In the genomic region with DNA sequence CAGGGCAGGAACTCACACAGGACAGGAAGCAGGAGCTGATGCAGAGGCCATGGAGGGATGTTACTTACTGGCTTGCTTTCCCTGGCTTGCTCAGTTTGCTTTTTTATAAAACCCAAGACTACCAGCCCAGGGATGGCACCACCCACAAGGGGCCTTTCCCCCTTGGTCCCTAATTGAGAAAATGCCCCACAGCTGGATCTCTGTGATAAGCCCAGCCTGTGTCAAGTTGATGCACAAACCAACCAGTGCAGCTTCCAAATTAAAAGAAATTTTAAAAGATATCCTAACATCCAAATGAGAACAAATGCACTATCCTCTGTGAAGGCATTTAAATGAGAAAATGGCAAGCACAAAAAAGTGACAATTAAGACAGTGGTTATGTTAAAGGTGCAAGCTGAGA, we compare ENCODE assay signal across 32 mouse cellular contexts.
DNase-seq lines count a peak whose midpoint lies in the region; ATAC-seq and TF ChIP-seq lines count a peak whose summit lies in the region.
"Had no signal": no experiment of that assay in that cellular context is flagged by ENCODE, and none has a peak within 500 bp of the region (broad histone marks: within the 10 kb centered on the region; RNA-seq: fewer than 3 reads in every experiment).

No protein-coding gene starts in this region.

- H3K79me2 ChIP-seq in MEL (ENCODE audit: control insufficient read depth, insufficient read depth, low read length, poor library complexity), result no peaks in the 10 kb centered on the region; the same call in none of the 2 replicates

- TF ChIP-seq EP300 in MEL (IDR thresholded peaks at IDR 0.05; ENCODE audit: low read depth in 1 of 2, low read length in 2 of 2), result no peak
- TF ChIP-seq EP300 in liver, postnatal 0 days (IDR thresholded peaks at IDR 0.05; ENCODE audit: low read depth), result peak; percentile 66

- H3K4me3 ChIP-seq in MEL (ENCODE audit: control insufficient read depth in 1 of 2, insufficient read depth in 1 of 2, low read depth in 2 of 2, low read length in 2 of 2), result no peak overlapping the region
- peak overlapping the region; percentile 33 for H3K4me3 ChIP-seq in liver, embryonic 12.5 days
- H3K4me3 ChIP-seq in liver, postnatal 0 days (ENCODE audit: low read depth, low read length), result no peak overlapping the region
- no peak overlapping the region for H3K4me3 ChIP-seq in midbrain, embryonic 16.5 days (ENCODE audit: low read depth, low read length)
- H3K4me3 ChIP-seq: embryonic facial prominence, embryonic 13.5 days; forebrain, embryonic 13.5 days; heart, embryonic 10.5 days; heart, embryonic 15.5 days; hindbrain, embryonic 12.5 days; intestine, embryonic 15.5 days; megakaryocyte, embryonic 14.5 days; midbrain, embryonic 13.5 days; neural tube, embryonic 15.5 days had no signal

- no peak overlapping the region for H3K9ac ChIP-seq in MEL (ENCODE audit: control insufficient read depth, low read depth, low read length, poor library complexity, severe bottlenecking)
- peak overlapping the region; percentile 19; the same call in 1 of the 2 replicates for H3K9ac ChIP-seq in liver, embryonic 12.5 days
- no peak overlapping the region for H3K9ac ChIP-seq in liver, postnatal 0 days (replicated peaks)
- no peak overlapping the region for H3K9ac ChIP-seq in midbrain, embryonic 16.5 days (ENCODE audit: low read depth, low read length)
- H3K9ac ChIP-seq: embryonic facial prominence, embryonic 13.5 days; forebrain, embryonic 13.5 days; heart, embryonic 15.5 days; hindbrain, embryonic 12.5 days; intestine, embryonic 15.5 days; midbrain, embryonic 13.5 days; neural tube, embryonic 15.5 days had no signal

- H3K27ac ChIP-seq in MEL (ENCODE audit: control insufficient read depth, low read depth, low read length), result no peak overlapping the region
- peak overlapping the region; percentile 88 for H3K27ac ChIP-seq in liver, embryonic 12.5 days
- H3K27ac ChIP-seq in liver, postnatal 0 days (ENCODE audit: low read depth), result 0 out of 2 replicates have a peak overlapping the region, but pooled peaks have one; percentile 30
- H3K27ac ChIP-seq in midbrain, embryonic 16.5 days (ENCODE audit: low read length), result no peak overlapping the region
- H3K27ac ChIP-seq: embryonic facial prominence, embryonic 13.5 days; forebrain, embryonic 13.5 days; heart, embryonic 10.5 days; heart, embryonic 15.5 days; hindbrain, embryonic 12.5 days; hindbrain, postnatal 0 days; intestine, embryonic 15.5 days; kidney, postnatal 0 days; midbrain, embryonic 13.5 days; neural tube, embryonic 15.5 days had no signal

- H3K27me3 ChIP-seq in MEL (ENCODE audit: control insufficient read depth in 1 of 2, insufficient read depth in 2 of 2, low read length in 2 of 2), result no peaks in the 10 kb centered on the region
- H3K27me3 ChIP-seq in liver, embryonic 12.5 days (replicated peaks), result no peaks in the 10 kb centered on the region
- no peaks in the 10 kb centered on the region for H3K27me3 ChIP-seq in liver, postnatal 0 days (ENCODE audit: insufficient read depth, low read length)
- H3K27me3 ChIP-seq in midbrain, embryonic 16.5 days (ENCODE audit: control insufficient read depth, insufficient read depth, low read depth, low read length), result no peaks in the 10 kb centered on the region
- H3K27me3 ChIP-seq: embryonic facial prominence, embryonic 13.5 days; forebrain, embryonic 13.5 days; heart, embryonic 15.5 days; hindbrain, embryonic 12.5 days; intestine, embryonic 15.5 days; megakaryocyte, embryonic 14.5 days; neural tube, embryonic 15.5 days had no signal

- TF ChIP-seq RAD21 in MEL (IDR thresholded peaks at IDR 0.05; ENCODE audit: low read depth, low read length), result no peak

- H3K4me2 ChIP-seq in liver, embryonic 12.5 days, result peak overlapping the region; percentile 62
- no peak overlapping the region for H3K4me2 ChIP-seq in liver, postnatal 0 days (ENCODE audit: low read depth, low read length)
- H3K4me2 ChIP-seq in midbrain, embryonic 16.5 days (ENCODE audit: low read length), result no peak overlapping the region
- H3K4me2 ChIP-seq: embryonic facial prominence, embryonic 13.5 days; forebrain, embryonic 13.5 days; heart, embryonic 15.5 days; hindbrain, embryonic 12.5 days; intestine, embryonic 15.5 days; midbrain, embryonic 13.5 days; neural tube, embryonic 15.5 days had no signal

- H3K9me3 ChIP-seq in MEL (replicated peaks; ENCODE audit: insufficient read depth, low read length), result no peaks in the 10 kb centered on the region
- no peaks in the 10 kb centered on the region for H3K9me3 ChIP-seq in liver, embryonic 12.5 days (replicated peaks)
- no peaks in the 10 kb centered on the region for H3K9me3 ChIP-seq in liver, postnatal 0 days (ENCODE audit: low read length)
- H3K9me3 ChIP-seq in midbrain, embryonic 16.5 days (replicated peaks; ENCODE audit: control insufficient read depth, low read length, poor library complexity, severe bottlenecking), result no peaks in the 10 kb centered on the region
- H3K9me3 ChIP-seq: embryonic facial prominence, embryonic 13.5 days; forebrain, embryonic 13.5 days; heart, embryonic 10.5 days; heart, embryonic 15.5 days; hindbrain, embryonic 12.5 days; intestine, embryonic 15.5 days; midbrain, embryonic 13.5 days; neural tube, embryonic 15.5 days had no signal

- intact Hi-C loops in heart, postnatal 36 days (cut with DNase I), result no loop called here

- TF ChIP-seq CTCF in MEL (IDR thresholded peaks at IDR 0.05 in 2 of 3, conservative IDR thresholded peaks at IDR 0.05 in 1 of 3; ENCODE audit: control insufficient read depth in 1 of 3, insufficient read depth in 1 of 3, low read depth in 2 of 3, low read length in 3 of 3, poor library complexity in 1 of 3, severe bottlenecking in 1 of 3), result no peak
- no peak for TF ChIP-seq CTCF in liver, postnatal 0 days (IDR thresholded peaks at IDR 0.05; ENCODE audit: low read depth)

- TF ChIP-seq POLR2A in MEL (IDR thresholded peaks at IDR 0.05; ENCODE audit: control insufficient read depth in 1 of 2, insufficient read depth in 1 of 2, low read depth in 1 of 2, low read length in 2 of 2, poor library complexity in 1 of 2), result no peak

- peaks cover 0 to 22% of the 10 kb centered on the region in 2 experiments; a peak in 2 of 4 replicates for H3K36me3 ChIP-seq in MEL (ENCODE audit: control insufficient read depth in 1 of 2, insufficient read depth in 2 of 2, low read length in 2 of 2)
- no peaks in the 10 kb centered on the region for H3K36me3 ChIP-seq in liver, embryonic 12.5 days
- H3K36me3 ChIP-seq in liver, postnatal 0 days (replicated peaks; ENCODE audit: insufficient read depth, low read length), result no peaks in the 10 kb centered on the region
- no peaks in the 10 kb centered on the region for H3K36me3 ChIP-seq in midbrain, embryonic 16.5 days (ENCODE audit: control insufficient read depth, insufficient read depth, low read length)
- H3K36me3 ChIP-seq: embryonic facial prominence, embryonic 13.5 days; heart, embryonic 10.5 days; heart, embryonic 15.5 days; hindbrain, embryonic 12.5 days; intestine, embryonic 15.5 days; midbrain, embryonic 13.5 days; neural tube, embryonic 15.5 days had no signal

- H3K4me1 ChIP-seq in MEL (ENCODE audit: control insufficient read depth in 1 of 2, insufficient read depth in 2 of 2, low read length in 2 of 2), result peaks cover 6 to 13% of the 10 kb centered on the region in 2 experiments
- peaks cover 80% of the 10 kb centered on the region for H3K4me1 ChIP-seq in liver, embryonic 12.5 days
- H3K4me1 ChIP-seq in liver, postnatal 0 days (ENCODE audit: insufficient read depth), result peaks cover 14% of the 10 kb centered on the region
- H3K4me1 ChIP-seq in midbrain, embryonic 16.5 days (ENCODE audit: control insufficient read depth, insufficient read depth, low read length), result peaks cover 7% of the 10 kb centered on the region

- DNase-seq in MEL (ENCODE audit: low read depth, low spot score), result no peak
- DNase-seq in liver, postnatal 0 days, result peak; percentile 27
- no peak for DNase-seq in kidney, postnatal 36 days
- DNase-seq in heart, postnatal 36 days, result no peak
- DNase-seq: adrenal gland, adult 2 months; adrenal gland, postnatal 36 days; cerebellum, adult 11 months; cerebellum, adult 9-11 months; gastrocnemius, postnatal 25 days; heart, adult 11 months; kidney, adult 8-10 months; layer of hippocampus, postnatal 36 days; lung, postnatal 4 days; retina, postnatal 1 day; right cerebral cortex, postnatal 14 days; thymus, adult 2 months had no signal

- ATAC-seq in erythroblast, adult 5-6 weeks (replicated peaks; ENCODE audit: low FRiP score, poor library complexity, severe bottlenecking), result peak; percentile 73
- ATAC-seq in liver, embryonic 12.5 days, result peak; percentile 95
- ATAC-seq in liver, postnatal 0 days, result peak; percentile 82
- no peak for ATAC-seq in midbrain, embryonic 16.5 days
- ATAC-seq: activated CD4-positive, CD25-positive, alpha-beta regulatory T cell, adult 4 months; CD4-positive, CD25-positive, alpha-beta regulatory T cell, adult 4 months; forebrain, embryonic 13.5 days; hindbrain, postnatal 0 days; intestine, embryonic 15.5 days; midbrain, embryonic 13.5 days had no signal

TF ChIP-seq in MEL, 35 proteins besides CTCF, POLR2A, EP300 and RAD21:
- no peak for TF ChIP-seq MYB (IDR thresholded peaks at IDR 0.05; ENCODE audit: low read depth, low read length)
- no peak for TF ChIP-seq HCFC1 (IDR thresholded peaks at IDR 0.05; ENCODE audit: low read depth, low read length)
- TF ChIP-seq GABPA (IDR thresholded peaks at IDR 0.05; ENCODE audit: low read depth, low read length), result no peak
- no peak for TF ChIP-seq MAFK (IDR thresholded peaks at IDR 0.05; ENCODE audit: borderline replicate concordance, low read depth, low read length)
- no peak for TF ChIP-seq USF1 (IDR thresholded peaks at IDR 0.05; ENCODE audit: low read depth, low read length)
- no peak for TF ChIP-seq JUND (IDR thresholded peaks at IDR 0.05; ENCODE audit: low read depth, low read length)
- no peak for TF ChIP-seq UBTF (IDR thresholded peaks at IDR 0.05; ENCODE audit: borderline replicate concordance, insufficient read depth, low read depth, low read length)
- TF ChIP-seq USF2 (IDR thresholded peaks at IDR 0.05; ENCODE audit: borderline replicate concordance in 1 of 2, insufficient read depth in 1 of 2, low read depth in 1 of 2, low read length in 2 of 2), result no peak
- no peak for TF ChIP-seq POLR2AphosphoS5 (IDR thresholded peaks at IDR 0.05; ENCODE audit: borderline replicate concordance, low read depth, low read length)
- no peak for TF ChIP-seq E2F4 (IDR thresholded peaks at IDR 0.05; ENCODE audit: borderline replicate concordance, low read depth, low read length)
- no peak for TF ChIP-seq MAZ (IDR thresholded peaks at IDR 0.05; ENCODE audit: low read depth, low read length)
- peak; percentile 44 for TF ChIP-seq TAL1 (IDR thresholded peaks at IDR 0.05; ENCODE audit: low read length)
- TF ChIP-seq ELF1 (IDR thresholded peaks at IDR 0.05; ENCODE audit: low read depth, low read length), result no peak
- peak; percentile 18; the same call in 1 of the 2 replicates for TF ChIP-seq GATA1 (IDR thresholded peaks at IDR 0.05; ENCODE audit: low read depth, low read length)
- TF ChIP-seq CHD2 (IDR thresholded peaks at IDR 0.05; ENCODE audit: low read length), result no peak
- no peak for TF ChIP-seq POLR2AphosphoS2 (IDR thresholded peaks at IDR 0.05; ENCODE audit: low read length)
TF ChIP-seq in MEL: peak in this region for 2.

Comparison
In these comparisons a context has a peak if more than half of its experiments do, and no peak if none do; other contexts are left out.
1. H3K27ac ChIP-seq: peak in liver, embryonic 12.5 days (single experiment) and liver, postnatal 0 days (single experiment); none in MEL (single experiment) and midbrain, embryonic 16.5 days (single experiment).